Mouse (Mus musculus) heart, postnatal 14 days (tissue): Measurements from ENCODE around the gene Myl10. TPM values are rescaled to one million over a fixed set of nuclear protein-coding genes. Genes with fewer than 3 reads are reported as not detected.
"Not testable (repeated sequence)": the region's sequence is repeated elsewhere in the genome, so short reads cannot be mapped to it uniquely, and the experiment has no call there.

Source experiments
- DNase-seq, 2 experiments: peaks; one replicate each; pipeline ENCODE4 v3.0.0; 2021 to 2022
- intact Hi-C: fragments of 180-260 bp; cut with DNase I; formaldehyde crosslinking; loops from one replicate; pipeline ENCODE4 v1.15.1; 2025
- total RNA-seq, 2 experiments: library from RNA; stranded (reverse); gene quantifications; 2 replicates each; pipeline ENCODE4 v1.2.3; 2021

Myl10 gene
- total RNA-seq, 2 experiments from 2014 or later = not detected

GRCm38 (mm10) chr5:136703751-136704150, 10.8 kb downstream of the Myl10 start:
- intact Hi-C loops = no loop called here

GRCm38 (mm10) chr5:136704151-136704550, 11.2 kb downstream of the Myl10 start:
- intact Hi-C loops = no loop called here
- no peak for DNase-seq

More at GRCm38 (mm10) chr5:136703751-136704150, 10.8 kb downstream of the Myl10 start:
- DNase-seq = peak; percentile 76 to 86

- DNase-seq = no peak
- intact Hi-C loops = loop anchor here (5.0 kb wide), 1 partner anchor 503 kb away; no protein-coding TSS in a partner anchor
Observed at GRCm38 (mm10) chr5:136705532-136705931, 12.6 kb downstream of the Myl10 start.

- intact Hi-C loops = loop anchor here (2.0 to 5.0 kb wide), 3 partner anchors 138 to 505 kb away; no protein-coding TSS in a partner anchor
- DNase-seq = peak; percentile 71 to 84
Observed at GRCm38 (mm10) chr5:136706803-136707202, 13.9 kb downstream of the Myl10 start.

- intact Hi-C loops = loop anchor here (5.0 kb wide), 1 partner anchor 506 kb away; no protein-coding TSS in a partner anchor
- no peak for DNase-seq
Observed at GRCm38 (mm10) chr5:136708116-136708515, 15.2 kb downstream of the Myl10 start.

- intact Hi-C loops = no loop called here
- DNase-seq = no peak
Observed at GRCm38 (mm10) chr5:136710742-136711141, 17.8 kb downstream of the Myl10 start.

GRCm38 (mm10) chr5:136714232-136714875, 21.4 kb downstream of the Myl10 start:
- intact Hi-C loops = no loop called here
- no peak for DNase-seq

- DNase-seq = peak; percentile 32 to 41
- intact Hi-C loops = no loop called here
Observed at GRCm38 (mm10) chr5:136714879-136715278, 21.9 kb downstream of the Myl10 start.

GRCm38 (mm10) chr5:136716696-136717572, 24.0 kb downstream of the Myl10 start:
- intact Hi-C loops = no loop called here
- DNase-seq = no peak

- intact Hi-C loops = no loop called here
- DNase-seq = no peak
Observed at GRCm38 (mm10) chr5:136717573-136717854, 24.6 kb downstream of the Myl10 start.

- DNase-seq = no peak
- intact Hi-C loops = no loop called here
Observed at GRCm38 (mm10) chr5:136718656-136719055, 25.7 kb downstream of the Myl10 start.

GRCm38 (mm10) chr5:136721596-136721995, 28.6 kb downstream of the Myl10 start:
- no peak for DNase-seq
- intact Hi-C loops = no loop called here

- DNase-seq, intact Hi-C loops: not testable (repeated sequence)
Observed at GRCm38 (mm10) chr5:136726271-136726670, 33.3 kb downstream of the Myl10 start.

GRCm38 (mm10) chr5:136738918-136739317, 46.0 kb downstream of the Myl10 start:
- intact Hi-C loops = no loop called here
- no peak for DNase-seq

GRCm38 (mm10) chr5:136746596-136746995, 53.6 kb downstream of the Myl10 start:
- intact Hi-C loops = no loop called here
- DNase-seq = no peak

Other genes with a start within 250 kb of the Myl10 start
- 100 to 1,000 TPM; 106 to 108 TPM for gene Cux1, start 125.7 kb upstream of the Myl10 start, total RNA-seq
- gene Col26a1, start 190.1 kb downstream of the Myl10 start, total RNA-seq = 1 to 10 TPM; 5.2 to 6.6 TPM
- 10 to 100 TPM; 10.7 to 12.0 TPM for gene Ift22, start 215.0 kb downstream of the Myl10 start, total RNA-seq